Mouse (Mus musculus) brown adipose tissue, adult 24 weeks (tissue): ENCODE data around the gene Snai1. TPM values are rescaled to one million over a fixed set of nuclear protein-coding genes. Genes with fewer than 3 reads are reported as not detected.

ENCODE experiments used
- H3K27ac ChIP-seq: fragments of 200-500 bp; replicated peaks from 2 replicates; pipeline ENCODE4 v1.5.1; 2012; ENCODE audit warnings: low read depth, mild to moderate bottlenecking, low read length
- H3K4me1 ChIP-seq: fragments of 200-500 bp; 2 replicates; pipeline ENCODE4 v1.6.1; 2012; ENCODE audit warnings: low read length, mixed read lengths; ENCODE audit not compliant: control insufficient read depth, insufficient read depth, insufficient read length
- H3K4me3 ChIP-seq: fragments of 200-500 bp; 2 replicates; pipeline ENCODE4 v1.5.1; 2012; ENCODE audit warnings: low read depth, mild to moderate bottlenecking, low read length, moderate library complexity; ENCODE audit not compliant: insufficient read depth
- polyA plus RNA-seq: library from polyadenylated mRNA; stranded (reverse); fragments of >200 nt; gene quantifications from 2 replicates; pipeline ENCODE4 v1.2.4, GENCODE M21; 2012; ENCODE audit not compliant: missing spikeins, insufficient read depth, insufficient read length

Gene Snai1
- polyA plus RNA-seq, result 1.6 TPM in 1 of 2 replicates, not detected in the other

DNA sequence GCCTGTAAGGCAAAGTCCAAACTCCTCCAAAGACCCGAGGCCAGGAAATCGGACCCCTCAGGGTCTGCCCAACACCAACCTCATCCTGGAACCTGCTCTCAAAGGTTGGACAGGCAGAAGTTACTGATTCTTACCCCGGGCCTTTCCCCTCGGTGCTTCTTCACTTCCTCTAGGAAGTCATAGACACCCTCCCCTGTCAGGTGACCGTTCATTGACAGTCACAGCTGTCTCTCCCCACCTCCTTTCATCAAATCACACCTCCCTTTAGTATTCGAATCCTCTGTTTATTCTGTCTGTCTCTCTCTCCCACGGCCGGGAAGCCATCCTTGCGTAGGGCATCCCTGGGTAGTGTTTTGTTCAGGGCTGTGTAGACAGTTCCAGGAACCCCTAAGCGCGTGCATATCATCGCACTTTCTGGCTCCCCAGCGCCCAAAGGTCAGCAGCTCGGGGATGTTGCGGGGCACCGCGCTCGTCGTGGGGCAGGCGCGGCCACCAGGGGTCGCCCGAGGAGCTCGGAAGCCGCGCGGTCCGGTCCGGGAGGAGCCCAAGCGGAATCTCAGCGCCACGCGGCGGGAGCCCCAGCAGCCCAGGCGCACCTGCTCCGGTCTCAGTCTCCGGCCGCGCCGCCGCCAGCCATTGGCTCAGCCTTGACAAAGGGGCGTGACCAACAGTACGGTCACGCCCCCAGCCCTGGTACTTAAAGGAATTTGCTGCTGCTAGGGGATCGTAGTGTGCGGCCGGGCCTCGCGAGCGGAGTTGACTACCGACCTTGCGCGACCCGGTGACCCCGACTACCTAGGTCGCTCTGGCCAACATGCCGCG lies at the start of gene Snai1:
Gene Snai1, plus strand, starts transcription at position 720 of the 822 bp plus-strand sequence.
- Histone ChIP-seq H3K4me3 (peak within 1 kb of the TSS; percentile 61), H3K27ac (peak within 1 kb of the TSS; percentile 14; the same call in 1 of the 2 replicates), H3K4me1 (peaks cover under 1% of the 10 kb centered on the region)

DNA sequence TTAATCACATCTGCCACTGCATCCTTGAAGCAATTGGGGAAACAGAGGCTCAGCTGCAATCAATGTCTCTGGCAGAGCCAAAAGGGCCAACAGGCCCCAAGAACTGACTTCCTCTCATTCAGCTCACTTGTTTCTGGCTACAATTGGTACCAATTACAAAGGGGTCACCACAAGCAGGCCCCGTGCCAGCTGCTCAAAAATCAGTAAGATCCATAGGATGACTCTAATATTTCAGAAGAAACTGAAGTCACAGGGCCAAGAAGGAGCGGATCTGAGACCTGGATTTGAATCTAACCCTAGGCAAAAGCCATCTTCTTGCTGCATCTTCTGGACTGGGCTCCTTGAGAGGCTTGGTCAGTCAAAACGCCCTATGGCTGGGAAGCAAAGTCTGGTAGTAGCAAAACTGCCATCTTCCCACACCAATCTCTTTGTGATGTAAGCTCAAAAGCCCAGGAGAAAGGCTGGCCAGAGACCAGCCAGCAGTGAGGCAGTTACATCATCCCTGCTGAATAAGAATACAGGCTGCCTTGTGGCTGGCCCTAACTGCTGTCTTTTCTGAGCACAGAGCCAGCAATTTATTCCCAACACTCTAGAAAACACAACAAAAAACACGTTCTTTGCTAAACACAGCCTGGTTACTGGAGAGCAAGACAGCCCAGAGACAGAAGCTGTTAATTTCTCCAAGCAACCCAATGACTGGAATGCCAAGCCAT lies 47.0 kb upstream of the Snai1 start:
- H3K4me3 ChIP-seq, result peak overlapping the region; percentile 80
- H3K27ac ChIP-seq, result peak overlapping the region; percentile 15; the same call in 1 of the 2 replicates
- H3K4me1 ChIP-seq, result peaks cover 27% of the 10 kb centered on the region

DNA sequence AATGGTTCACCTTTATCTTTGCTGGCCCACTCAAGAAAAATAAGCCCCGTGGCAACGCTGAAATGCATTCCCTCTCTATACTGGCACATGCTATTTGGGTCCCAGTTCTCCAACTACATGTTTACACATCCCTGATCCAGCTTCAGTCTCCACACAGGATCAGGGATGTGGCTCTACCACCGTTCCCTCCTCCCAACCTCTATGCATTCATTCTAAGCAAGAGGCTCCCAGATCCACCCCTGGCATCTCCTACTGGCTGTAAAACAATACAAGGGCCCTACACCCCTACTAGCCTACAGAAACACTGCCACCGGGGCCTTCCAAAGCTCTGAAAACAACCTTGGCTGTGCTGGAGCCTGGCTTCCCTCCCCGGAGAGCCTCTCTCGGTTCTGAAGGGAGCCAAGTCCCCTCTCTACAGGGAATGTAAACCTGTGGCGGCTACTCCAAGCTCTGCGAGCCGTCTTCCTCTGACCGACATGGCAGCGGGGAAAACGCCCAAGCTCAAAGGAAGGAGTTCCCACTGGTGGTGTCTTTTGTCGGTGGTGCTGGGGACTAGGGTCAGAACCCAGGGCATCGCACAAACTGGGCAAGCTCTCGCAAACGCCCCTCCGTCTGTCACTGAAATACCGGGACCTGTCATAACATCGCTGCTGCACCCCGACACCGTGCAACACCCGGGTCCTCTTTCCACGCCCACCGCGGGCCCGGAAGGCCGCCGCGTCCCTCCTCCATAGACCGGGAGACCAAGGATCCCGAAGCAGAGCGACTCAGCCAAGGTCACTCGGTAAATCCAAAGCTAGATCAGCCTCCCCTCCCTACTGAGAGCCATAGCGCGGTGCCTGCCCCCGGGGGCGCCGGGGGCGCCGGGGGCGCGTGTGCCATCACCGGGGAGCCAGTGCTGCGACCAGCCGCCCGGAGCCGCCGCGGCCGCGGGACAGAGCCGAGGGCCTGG lies 46.0 kb upstream of the Snai1 start, which contains the start of gene Rnf114:
Gene Rnf114, plus strand, starts transcription at position 889 of the 952 bp plus-strand sequence.
- peaks cover 18% of the 10 kb centered on the region for H3K4me1 ChIP-seq
- peak within 1 kb of the TSS; percentile 80 for H3K4me3 ChIP-seq

DNA sequence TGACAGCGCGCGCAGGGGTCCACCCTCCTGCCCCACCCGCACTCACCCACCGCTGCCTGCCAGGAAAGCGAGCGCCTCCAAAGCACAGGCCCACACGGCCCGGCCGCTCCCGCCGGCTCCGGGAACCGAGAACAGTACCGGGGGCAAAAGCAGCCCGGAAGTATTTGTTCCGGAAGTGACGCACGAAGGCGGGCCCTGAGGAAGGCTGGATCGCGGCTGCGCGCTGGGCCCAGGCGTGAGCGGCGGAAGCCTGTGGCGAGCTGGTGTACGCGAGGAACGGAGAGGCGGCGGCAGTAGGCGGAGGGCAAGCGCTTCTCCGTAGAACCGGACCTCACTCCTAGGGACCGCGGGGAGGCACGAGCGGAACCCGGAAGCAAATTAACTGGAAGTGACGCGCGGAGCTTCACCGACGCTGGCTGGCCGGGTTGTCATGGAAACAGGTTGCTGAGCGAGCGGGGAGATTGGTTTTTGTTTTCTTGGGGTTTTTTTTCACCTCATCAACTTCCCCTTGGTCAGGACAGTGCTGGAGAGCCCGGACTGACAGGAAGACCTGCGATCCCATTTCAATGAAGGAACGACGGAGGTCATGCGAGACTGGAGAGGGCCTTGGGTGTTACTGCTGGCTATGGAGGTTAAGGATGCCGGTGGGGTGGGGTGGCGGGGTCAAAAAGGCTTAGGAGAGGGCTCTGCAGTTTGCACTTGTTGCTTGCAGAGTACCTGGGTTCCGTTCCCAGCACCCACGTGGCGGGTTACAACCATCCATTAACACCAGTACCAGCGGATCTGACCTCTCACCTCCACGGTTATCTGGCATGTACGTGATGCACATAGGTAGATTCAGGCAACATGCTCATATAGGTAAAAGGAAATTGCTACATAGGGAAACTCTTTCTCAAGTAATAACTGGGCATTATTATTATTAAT lies 45.0 kb upstream of the Snai1 start, which contains the start of gene Spata2:
Gene Spata2, minus strand, starts transcription at position 175 of the 924 bp plus-strand sequence.
- Histone ChIP-seq H3K4me3 (peak within 1 kb of the TSS; percentile 80), H3K27ac (peak within 1 kb of the TSS; percentile 98), H3K4me1 (peaks cover 12% of the 10 kb centered on the region; the same call in 1 of the 2 replicates)

More for the DNA sequence above, 46.0 kb upstream of the Snai1 start, which contains the start of gene Rnf114:
- peak within 1 kb of the TSS; percentile 98 for H3K27ac ChIP-seq

DNA sequence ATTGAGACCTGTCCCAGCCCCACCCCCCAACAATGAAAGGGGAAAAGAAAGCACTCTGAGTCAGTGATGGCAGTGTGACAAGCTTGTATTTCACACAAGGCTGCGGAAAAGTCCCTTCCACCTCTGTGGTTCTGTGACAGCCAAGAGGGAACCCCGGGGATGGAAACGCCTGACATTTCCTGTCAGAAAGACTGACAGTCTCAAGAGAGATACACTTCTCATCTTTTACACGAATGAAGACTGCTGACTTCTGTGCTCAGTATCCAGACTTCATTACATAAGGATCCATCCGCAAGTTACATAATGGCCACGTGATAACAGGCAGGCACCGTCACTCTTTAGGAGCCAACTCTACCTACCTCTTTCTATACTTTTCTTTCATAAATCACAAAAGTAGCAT lies 41.6 kb upstream of the Snai1 start:
- H3K4me1 ChIP-seq, result peaks cover 2% of the 10 kb centered on the region; the same call in 1 of the 2 replicates
- no peak overlapping the region for H3K27ac ChIP-seq
- H3K4me3 ChIP-seq, result no peak overlapping the region

DNA sequence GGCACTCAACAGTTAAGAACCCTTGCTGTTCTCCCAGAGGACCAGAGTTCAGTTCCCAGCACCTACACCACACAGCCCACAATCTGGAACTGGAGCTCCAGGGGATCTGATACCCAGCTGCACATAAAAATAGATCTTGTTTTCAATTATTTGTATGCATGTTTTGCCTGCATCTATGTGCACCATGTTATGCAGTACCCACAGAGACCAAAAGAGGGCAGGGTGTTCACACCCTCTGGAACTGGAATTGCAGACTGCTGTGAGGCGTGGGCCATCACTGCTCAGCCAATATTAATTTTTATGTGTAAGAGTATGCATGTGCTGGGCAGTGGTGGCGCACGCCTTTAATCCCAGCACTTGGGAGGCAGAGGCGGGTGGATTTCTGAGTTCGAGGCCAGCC lies 40.7 kb upstream of the Snai1 start:
- no peaks in the 10 kb centered on the region for H3K4me1 ChIP-seq
- no peak overlapping the region for H3K27ac ChIP-seq
- H3K4me3 ChIP-seq, result no peak overlapping the region

DNA sequence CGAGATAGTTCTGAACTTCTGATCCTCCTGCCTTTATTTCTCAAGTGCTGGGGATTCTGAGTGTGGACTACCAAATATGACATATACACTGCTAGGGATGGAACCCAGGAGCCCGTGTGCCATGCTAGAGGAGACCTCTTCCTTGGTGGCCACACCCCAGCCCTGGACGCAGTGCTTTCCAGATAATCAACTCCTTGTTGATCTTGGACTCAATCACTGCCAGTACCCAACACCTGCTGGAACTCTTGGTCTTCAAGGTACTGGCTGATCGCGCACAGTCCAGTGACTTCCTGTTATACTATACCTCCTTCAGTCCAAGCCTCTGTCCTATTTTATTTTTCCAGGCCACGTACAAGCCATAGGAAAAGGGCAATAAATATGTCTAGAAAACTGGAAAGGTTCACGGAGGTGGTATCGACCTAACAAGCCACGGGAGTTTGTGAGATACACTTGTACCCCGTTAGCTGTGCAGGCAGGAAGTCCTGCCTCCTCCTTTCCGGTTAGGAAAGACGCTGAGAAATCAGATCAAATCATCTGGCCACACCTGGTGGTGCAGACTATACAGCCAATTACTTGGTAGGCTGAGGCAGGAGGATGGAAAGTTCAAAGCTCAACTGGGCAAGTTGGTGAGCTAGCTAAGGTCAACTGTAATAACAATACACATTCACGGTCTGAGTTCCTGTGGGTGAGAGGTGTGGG lies 35.3 kb upstream of the Snai1 start:
- H3K4me3 ChIP-seq, result peak overlapping the region; percentile 69
- H3K4me1 ChIP-seq, result no peaks in the 10 kb centered on the region
- H3K27ac ChIP-seq, result peak overlapping the region; percentile 53

DNA sequence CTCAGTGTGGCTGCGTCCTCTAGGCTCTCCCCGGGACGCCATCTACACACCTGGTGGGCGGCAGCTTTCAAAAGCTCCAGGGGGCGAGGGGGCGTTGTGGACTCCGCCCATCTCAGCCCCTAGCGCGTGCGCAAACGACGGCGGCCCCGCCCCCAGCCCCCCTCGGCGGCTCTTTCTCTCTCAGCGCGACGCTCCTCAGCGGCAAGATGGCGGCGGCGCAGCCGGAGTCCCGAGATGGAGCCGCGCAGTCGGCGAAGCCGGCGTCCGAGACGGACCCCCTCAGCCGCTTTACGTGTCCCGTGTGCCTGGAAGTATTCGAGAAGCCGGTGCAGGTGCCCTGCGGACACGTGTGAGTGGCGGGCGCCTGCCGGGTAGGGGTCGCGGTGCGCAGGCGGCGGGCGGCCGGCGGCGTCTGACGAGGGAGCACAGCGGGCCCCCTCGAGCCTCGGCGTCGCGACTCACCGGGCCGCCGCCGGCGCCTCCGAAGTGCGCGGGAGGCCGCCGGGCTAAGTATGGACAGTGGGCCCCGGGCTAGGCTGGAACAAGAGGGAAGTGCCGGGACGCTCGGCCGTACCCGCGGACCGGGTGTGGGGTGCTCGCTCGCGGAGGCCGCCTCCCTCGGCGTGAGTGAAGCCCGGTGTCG lies 34.6 kb upstream of the Snai1 start:
- peak overlapping the region; percentile 57 for H3K27ac ChIP-seq
- peak overlapping the region; percentile 69 for H3K4me3 ChIP-seq
- H3K4me1 ChIP-seq, result no peaks in the 10 kb centered on the region

DNA sequence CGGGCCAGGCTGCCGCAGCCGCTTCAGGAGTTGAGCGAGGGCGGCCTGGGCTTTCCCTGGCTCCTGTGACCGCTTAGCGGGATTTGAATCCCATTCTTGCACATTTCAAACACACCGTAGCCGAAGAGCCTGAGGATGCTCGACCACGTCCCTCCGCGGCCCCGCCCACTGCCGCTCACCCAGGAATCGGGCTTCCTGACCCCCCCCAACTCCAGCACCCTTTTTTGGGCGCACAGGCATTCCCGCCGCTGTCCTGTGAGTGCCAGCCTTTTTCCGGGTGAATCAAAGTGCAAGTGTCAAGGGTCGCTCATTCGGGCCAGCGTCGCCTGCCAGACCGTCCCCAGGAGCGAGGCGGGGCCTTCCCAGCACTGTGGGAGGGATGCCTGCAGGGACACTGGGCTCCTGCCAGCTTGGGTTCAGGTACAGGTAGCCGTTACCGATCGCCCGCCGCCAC lies 34.1 kb upstream of the Snai1 start:
- peak overlapping the region; percentile 69 for H3K4me3 ChIP-seq
- peak overlapping the region; percentile 80 for H3K27ac ChIP-seq
- H3K4me1 ChIP-seq, result no peaks in the 10 kb centered on the region

DNA sequence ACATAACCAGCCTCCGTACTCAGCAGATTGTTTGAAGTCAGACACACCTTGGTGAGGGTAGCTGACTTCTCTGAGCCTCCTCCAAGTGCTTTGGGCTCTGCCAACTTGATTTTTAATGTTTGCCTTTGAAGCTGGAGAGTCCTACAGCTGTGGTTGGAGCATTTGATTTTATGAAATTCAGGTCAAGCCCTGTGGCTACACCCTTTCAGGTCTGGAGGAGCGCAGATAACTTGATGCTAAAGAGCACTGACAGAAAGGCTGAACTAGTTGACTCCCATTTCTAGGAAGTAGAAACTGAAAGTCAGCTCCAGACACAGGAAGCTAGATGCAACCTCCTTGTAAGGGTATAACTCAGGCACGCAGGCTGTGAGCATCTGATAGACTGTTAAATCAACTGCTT lies 32.9 kb upstream of the Snai1 start:
- Histone ChIP-seq H3K4me3 (peak overlapping the region; percentile 69), H3K4me1 (no peaks in the 10 kb centered on the region), H3K27ac (peak overlapping the region; percentile 80)

DNA sequence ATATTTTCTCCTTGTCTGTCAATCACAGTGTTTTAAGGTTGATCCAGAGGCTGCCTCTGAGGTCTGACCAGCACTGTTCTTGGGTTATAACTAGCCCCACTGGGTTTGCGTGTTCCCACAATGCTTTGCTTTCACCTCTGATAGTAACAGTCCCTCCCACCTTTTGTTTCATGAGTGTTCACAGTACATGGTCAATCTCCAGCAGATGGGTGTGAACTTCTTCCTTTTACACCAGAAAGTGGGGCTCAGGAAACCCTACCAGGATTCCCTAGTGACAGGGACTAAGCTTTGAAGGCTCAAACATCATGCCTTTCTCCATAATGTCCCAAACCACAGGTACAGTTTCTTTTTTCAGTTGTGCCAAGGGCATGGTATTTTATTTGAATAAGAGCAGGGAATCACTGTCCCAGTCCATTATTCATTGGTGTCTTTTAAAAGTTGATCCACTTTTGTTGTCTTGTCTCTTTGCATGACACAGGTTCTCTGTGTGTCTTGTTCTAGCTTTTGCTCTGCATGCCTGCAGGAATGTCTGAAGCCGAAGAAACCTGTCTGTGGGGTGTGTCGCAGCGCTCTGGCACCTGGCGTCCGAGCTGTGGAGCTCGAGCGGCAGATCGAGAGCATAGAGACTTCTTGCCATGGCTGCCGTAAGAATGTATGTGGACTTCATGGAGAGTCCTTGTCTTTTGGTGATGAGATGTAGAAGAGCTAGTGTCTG lies 31.3 kb upstream of the Snai1 start:
- Histone ChIP-seq H3K4me1 (no peaks in the 10 kb centered on the region), H3K4me3 (no peak overlapping the region), H3K27ac (no peak overlapping the region)

DNA sequence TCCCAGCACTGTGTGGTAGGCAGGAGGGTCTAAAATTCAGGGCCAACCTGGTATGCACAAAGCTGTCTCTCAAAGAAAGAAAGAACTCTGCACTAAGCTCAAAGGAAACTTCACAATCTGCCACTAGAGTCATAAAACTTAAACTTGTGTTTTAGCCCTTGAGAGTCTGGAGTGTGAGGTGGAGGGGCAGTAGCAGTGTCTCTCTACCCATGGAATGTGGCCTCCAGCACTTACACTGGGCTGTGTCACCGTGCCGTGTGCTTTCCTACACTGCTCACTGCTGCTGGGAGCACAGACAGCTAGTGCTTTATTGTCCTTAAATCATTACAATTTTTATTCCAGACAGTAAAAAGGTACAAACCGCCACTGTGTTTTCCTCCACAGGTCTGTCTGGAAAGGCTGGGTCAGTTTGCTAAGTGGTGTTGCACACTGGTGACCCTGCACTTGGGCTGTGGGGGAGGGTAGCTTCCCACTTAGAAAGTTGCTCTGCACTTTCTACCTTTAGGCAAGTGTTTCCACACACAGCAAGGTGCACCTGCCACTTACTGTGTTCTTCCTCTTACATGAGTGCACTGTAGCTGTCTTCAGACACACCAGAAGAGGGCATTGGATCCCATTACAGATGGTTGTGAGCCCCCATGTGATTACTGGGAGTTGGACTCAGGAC lies 30.1 kb upstream of the Snai1 start:
- no peaks in the 10 kb centered on the region for H3K4me1 ChIP-seq
- no peak overlapping the region for H3K27ac ChIP-seq
- H3K4me3 ChIP-seq, result no peak overlapping the region
